In genomic region chr8:123478456-123479218, GRCm38 (mm10) we compare ENCODE assay signal across 8 mouse cellular contexts. TPM values are rescaled to one million over a fixed set of nuclear protein-coding genes. Genes with fewer than 3 reads are reported as not detected.
DNase-seq lines count a peak whose midpoint lies in the region; ATAC-seq and TF ChIP-seq lines count a peak whose summit lies in the region.

No protein-coding gene starts in this region.

- peaks cover 24% of the 10 kb centered on the region for H3K36me3 ChIP-seq in heart, postnatal 0 days (replicated peaks; ENCODE audit: control insufficient read depth, insufficient read depth, low read length)
- peaks cover 14% of the 10 kb centered on the region for H3K36me3 ChIP-seq in lung, embryonic 16.5 days (ENCODE audit: control insufficient read depth, insufficient read depth, low read length)

- peak overlapping the region; percentile 77 for H3K4me2 ChIP-seq in heart, postnatal 0 days (ENCODE audit: low read depth, low read length)
- H3K4me2 ChIP-seq in lung, embryonic 16.5 days (ENCODE audit: low read depth, low read length), result peak overlapping the region; percentile 75

- H3K9me3 ChIP-seq in heart, postnatal 0 days (replicated peaks; ENCODE audit: control insufficient read depth, low read length), result no peaks in the 10 kb centered on the region
- H3K9me3 ChIP-seq in lung, embryonic 16.5 days (ENCODE audit: control insufficient read depth, low read length), result no peaks in the 10 kb centered on the region

- no peak for TF ChIP-seq CTCF in heart, postnatal 0 days (IDR thresholded peaks at IDR 0.05; ENCODE audit: low read depth)

- H3K4me3 ChIP-seq in heart, postnatal 0 days (ENCODE audit: low read depth, low read length), result peak overlapping the region; percentile 81
- peak overlapping the region; percentile 90 for H3K4me3 ChIP-seq in lung, embryonic 16.5 days (ENCODE audit: low read length)

- WGBS in heart, postnatal 0 days, result 36% methylated on average over 16 of the region's 16 CpGs
- 34% methylated on average over 16 of the region's 16 CpGs for WGBS in lung, embryonic 16.5 days

- no peak for DNase-seq in cerebellum, postnatal 25 days
- peak; percentile 11 for DNase-seq in thymus, postnatal 14 days
- DNase-seq in thymus, postnatal 25 days, result no peak
- DNase-seq in heart, postnatal 0 days (ENCODE audit: low spot score), result no peak
- DNase-seq in retina, embryonic 14.5 days (ENCODE audit: low spot score), result peak; percentile 43
- DNase-seq in thymus, postnatal 10 days (ENCODE audit: low spot score in 2 of 2), result no peak

- peak overlapping the region; percentile 79 for H3K27ac ChIP-seq in heart, postnatal 0 days (ENCODE audit: low read depth)
- peak overlapping the region; percentile 93 for H3K27ac ChIP-seq in lung, embryonic 16.5 days (ENCODE audit: low read length)

- H3K4me1 ChIP-seq in heart, postnatal 0 days (ENCODE audit: control insufficient read depth, insufficient read depth), result peaks cover 12% of the 10 kb centered on the region
- H3K4me1 ChIP-seq in lung, embryonic 16.5 days (replicated peaks; ENCODE audit: control insufficient read depth, insufficient read depth, low read length), result peaks cover 12% of the 10 kb centered on the region

- TF ChIP-seq EP300 in heart, postnatal 0 days (IDR thresholded peaks at IDR 0.05; ENCODE audit: low read depth), result no peak

- peak; percentile 3; the same call in 1 of the 2 replicates for ATAC-seq in cerebellum, adult (ENCODE audit: insufficient number of reproducible peaks, low FRiP score, low TSS enrichment)
- no peak for ATAC-seq in heart, postnatal 0 days (ENCODE audit: insufficient read depth, low read depth)
- 0 out of 2 replicates have a peak, but pooled peaks have one; percentile 1 for ATAC-seq in lung, embryonic 16.5 days (ENCODE audit: low read depth)

- no peaks in the 10 kb centered on the region for H3K27me3 ChIP-seq in heart, postnatal 0 days (ENCODE audit: control insufficient read depth, insufficient read depth, low read length)
- H3K27me3 ChIP-seq in lung, embryonic 16.5 days (ENCODE audit: control insufficient read depth, insufficient read depth, low read depth, low read length), result no peaks in the 10 kb centered on the region

- H3K9ac ChIP-seq in heart, postnatal 0 days (replicated peaks; ENCODE audit: low read depth, low read length), result peak overlapping the region; percentile 63
- H3K9ac ChIP-seq in lung, embryonic 16.5 days (ENCODE audit: low read length), result peak overlapping the region; percentile 87

RNA-seq across cellular contexts. Expression of gene Afg3l1, which starts 0.9 kb away (rescaled TPM):
- 16.7 and 31.6 TPM in 2 replicates for total RNA-seq in heart, postnatal 0 days (2014; rRNA removed; ENCODE audit: low replicate concordance)
- polyA plus RNA-seq in heart, postnatal 0 days (2015; fragmentation: Nextera tagmentation; extraction: Ambion mirVana), result 39.9 and 41.2 TPM in 2 replicates
- polyA plus RNA-seq in lung, embryonic 16.5 days (2015; fragmentation: Nextera tagmentation; extraction: Ambion mirVana), result 48.3 and 53.6 TPM in 2 replicates

RNA-seq across cellular contexts. Expression of gene Dbndd1, which starts 36.6 kb away (rescaled TPM):
- total RNA-seq in heart, postnatal 0 days (2014; rRNA removed; ENCODE audit: low replicate concordance), result 0.73 TPM in 1 of 2 replicates, not detected in the other
- polyA plus RNA-seq in heart, postnatal 0 days (2015; fragmentation: Nextera tagmentation; extraction: Ambion mirVana), result 0.18 and 0.38 TPM in 2 replicates
- 1.5 and 1.9 TPM in 2 replicates for polyA plus RNA-seq in lung, embryonic 16.5 days (2015; fragmentation: Nextera tagmentation; extraction: Ambion mirVana)

RNA-seq across cellular contexts. Expression of gene Gas8, which starts 40.0 kb away (rescaled TPM):
- total RNA-seq in heart, postnatal 0 days (2014; rRNA removed; ENCODE audit: low replicate concordance), result 0.76 and 1.8 TPM in 2 replicates
- 7.1 and 7.7 TPM in 2 replicates for polyA plus RNA-seq in heart, postnatal 0 days (2015; fragmentation: Nextera tagmentation; extraction: Ambion mirVana)
- 28.3 and 28.9 TPM in 2 replicates for polyA plus RNA-seq in lung, embryonic 16.5 days (2015; fragmentation: Nextera tagmentation; extraction: Ambion mirVana)

RNA-seq across cellular contexts. Expression of gene Def8, which starts 55.3 kb away (rescaled TPM):
- total RNA-seq in heart, postnatal 0 days (2014; rRNA removed; ENCODE audit: low replicate concordance), result 35.6 and 91.5 TPM in 2 replicates
- 28.3 and 30.9 TPM in 2 replicates for polyA plus RNA-seq in heart, postnatal 0 days (2015; fragmentation: Nextera tagmentation; extraction: Ambion mirVana)
- polyA plus RNA-seq in lung, embryonic 16.5 days (2015; fragmentation: Nextera tagmentation; extraction: Ambion mirVana), result 26.3 and 28.0 TPM in 2 replicates

Comparison
In these comparisons a context has a peak if more than half of its experiments do, and no peak if none do; other contexts are left out.
1. DNase-seq: peak in thymus, postnatal 14 days (single experiment) and retina, embryonic 14.5 days (single experiment); none in cerebellum, postnatal 25 days (0 of 2), thymus, postnatal 25 days (single experiment), heart, postnatal 0 days (single experiment) and thymus, postnatal 10 days (0 of 2).